Mouse (Mus musculus): ENCODE measurements around the gene Treh. TPM values are rescaled to one million over a fixed set of nuclear protein-coding genes. Genes with fewer than 3 reads are reported as not detected.

Treh gene
- polyA plus RNA-seq, 1 experiment from 2014 or later = not detected

DNA sequence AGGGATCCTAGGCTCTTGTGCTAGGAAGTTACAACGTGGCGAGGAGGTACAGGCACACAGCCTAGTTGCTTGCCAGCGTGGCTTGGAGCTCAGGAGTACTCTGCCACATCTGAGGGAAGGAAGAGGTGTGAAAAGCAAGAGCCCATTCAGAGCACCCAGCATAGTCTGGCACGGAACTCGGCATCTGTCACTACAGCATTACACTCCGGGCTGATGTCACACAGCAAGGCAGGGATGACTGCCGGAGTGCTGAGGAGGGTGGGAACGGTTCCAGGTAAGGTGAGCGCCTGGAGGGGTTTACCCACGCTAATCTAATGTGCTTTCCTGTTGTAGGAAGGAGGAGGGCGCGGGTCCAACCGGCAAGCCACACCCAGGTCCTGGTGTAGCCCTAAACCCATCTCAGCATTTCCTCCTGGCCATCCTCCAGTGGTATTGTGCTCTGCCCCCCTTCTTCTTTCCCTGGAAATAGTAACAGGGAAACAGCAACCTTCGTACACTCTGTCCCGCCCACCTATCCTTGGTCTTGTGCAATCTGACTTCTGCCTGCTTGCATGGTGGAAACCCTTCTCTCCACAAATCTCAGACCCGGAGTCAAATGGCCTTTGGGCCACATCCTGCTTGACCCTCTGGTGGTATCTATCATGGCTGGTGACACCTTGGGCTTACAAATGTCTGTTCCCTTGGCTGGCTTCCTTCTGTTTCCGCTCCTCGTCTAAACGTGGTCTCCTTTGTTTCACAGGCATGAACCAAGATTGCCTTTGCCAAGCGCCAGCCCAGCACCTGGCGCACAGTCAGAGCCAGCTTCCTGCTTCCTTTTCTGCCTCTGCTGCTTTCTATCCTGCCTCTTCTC, 18.9 kb downstream of the Treh start:
- no peak for TF ChIP-seq CTCF (IDR thresholded peaks at IDR 0.05; ENCODE audit: low read depth)
- peaks cover 83% of the 10 kb centered on the region for H3K36me3 ChIP-seq (ENCODE audit: insufficient read depth)
- no peaks in the 10 kb centered on the region for H3K4me1 ChIP-seq (ENCODE audit: insufficient read depth)
- no peak overlapping the region for H3K4me3 ChIP-seq (ENCODE audit: low read depth, low read length)
- no peak overlapping the region for H3K4me2 ChIP-seq
- no peak overlapping the region for H3K9ac ChIP-seq
- no peaks in the 10 kb centered on the region for H3K27me3 ChIP-seq (ENCODE audit: insufficient read depth, low read length)
- peak; percentile 73 for ATAC-seq (ENCODE audit: insufficient read depth)
- DNase-seq = peak; percentile 66
- peak overlapping the region; percentile 55 for H3K27ac ChIP-seq (ENCODE audit: low read depth)
- WGBS = 65% methylated on average over 21 of the region's 21 CpGs
- no peaks in the 10 kb centered on the region for H3K9me3 ChIP-seq (ENCODE audit: low read depth, low read length)

DNA sequence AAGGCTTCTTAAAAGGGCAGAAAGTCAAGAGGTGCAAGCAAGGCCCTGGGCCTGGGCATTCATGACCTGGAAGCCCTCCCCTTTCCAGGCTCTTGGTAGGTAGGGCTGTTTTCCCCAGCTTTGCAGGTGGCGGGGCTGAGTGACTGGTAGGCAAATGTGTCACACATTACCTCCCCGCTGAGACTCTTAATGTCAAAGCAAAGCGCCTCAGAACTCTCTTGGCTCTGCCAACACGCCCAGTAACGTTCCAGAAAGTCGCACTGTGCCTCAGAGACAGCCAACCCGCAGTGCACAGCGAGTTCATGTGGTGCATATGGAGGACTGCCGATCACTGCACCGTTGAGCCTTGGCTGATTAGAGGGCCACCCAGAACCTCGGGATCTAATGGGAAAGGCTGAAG, 20.0 kb downstream of the Treh start:
- no peak for TF ChIP-seq CTCF (IDR thresholded peaks at IDR 0.05; ENCODE audit: low read depth)
- DNase-seq (no peak), ATAC-seq (ENCODE audit: insufficient read depth) (no peak)
- Histone ChIP-seq H3K4me3 (ENCODE audit: low read depth, low read length) (no peak overlapping the region), H3K4me2 (no peak overlapping the region), H3K27ac (ENCODE audit: low read depth) (no peak overlapping the region), H3K9ac (no peak overlapping the region), H3K27me3 (ENCODE audit: insufficient read depth, low read length) (no peaks in the 10 kb centered on the region), H3K9me3 (ENCODE audit: low read depth, low read length) (no peaks in the 10 kb centered on the region), H3K4me1 (ENCODE audit: insufficient read depth) (no peaks in the 10 kb centered on the region), H3K36me3 (ENCODE audit: insufficient read depth) (peaks cover 83% of the 10 kb centered on the region)
- 80% methylated on average over 11 of the region's 11 CpGs for WGBS

DNA sequence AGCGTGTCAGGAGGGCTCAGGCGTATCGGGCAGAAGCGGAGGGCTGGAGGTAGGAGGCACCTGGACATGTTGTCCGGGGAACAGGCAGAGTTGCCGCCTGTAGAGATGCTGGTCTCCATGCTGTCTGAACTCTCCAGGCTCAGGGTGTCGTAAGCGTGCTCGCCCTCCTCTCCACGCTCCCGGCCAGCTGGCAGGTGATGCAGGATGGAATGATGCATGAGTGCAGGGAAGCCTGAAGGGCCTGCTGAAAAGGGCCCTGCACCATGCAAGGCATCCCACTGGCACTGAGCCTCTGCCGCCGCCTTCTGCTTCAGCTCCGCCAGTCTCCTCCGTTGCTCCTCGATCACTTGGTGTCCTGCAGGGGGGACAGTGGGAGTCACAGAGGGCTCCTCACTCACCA, 24.8 kb downstream of the Treh start:
- H3K27me3 ChIP-seq (ENCODE audit: insufficient read depth, low read length) = no peaks in the 10 kb centered on the region
- H3K36me3 ChIP-seq (ENCODE audit: insufficient read depth) = peaks cover 86% of the 10 kb centered on the region
- no peak overlapping the region for H3K4me2 ChIP-seq
- no peak overlapping the region for H3K4me3 ChIP-seq (ENCODE audit: low read depth, low read length)
- no peak for DNase-seq
- no peak overlapping the region for H3K9ac ChIP-seq
- H3K27ac ChIP-seq (ENCODE audit: low read depth) = no peak overlapping the region
- 89% methylated on average over 16 of the region's 16 CpGs for WGBS
- TF ChIP-seq CTCF (IDR thresholded peaks at IDR 0.05; ENCODE audit: low read depth) = no peak
- H3K9me3 ChIP-seq (ENCODE audit: low read depth, low read length) = no peaks in the 10 kb centered on the region
- no peak for ATAC-seq (ENCODE audit: insufficient read depth)
- no peaks in the 10 kb centered on the region for H3K4me1 ChIP-seq (ENCODE audit: insufficient read depth)

DNA sequence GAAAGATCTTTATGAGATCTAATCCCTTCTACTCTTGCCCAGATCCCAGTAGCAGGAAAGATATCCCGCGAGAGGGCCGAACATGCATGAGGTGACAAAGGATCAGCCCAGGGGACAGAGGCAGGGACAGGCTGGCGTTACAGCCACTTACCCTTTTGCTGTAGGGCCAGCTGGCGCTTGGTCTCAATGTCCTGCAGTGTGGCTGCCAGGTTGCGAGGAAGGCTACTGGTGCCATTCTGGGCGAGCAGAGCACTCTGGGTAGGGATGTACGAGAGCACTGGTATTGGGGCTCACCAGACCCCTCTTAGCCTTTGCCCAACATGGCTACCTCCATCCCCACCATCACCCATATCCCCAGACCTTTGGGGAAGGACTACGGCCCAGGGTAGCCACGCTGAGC, 26.2 kb downstream of the Treh start:
- Histone ChIP-seq H3K27ac (ENCODE audit: low read depth) (no peak overlapping the region), H3K27me3 (ENCODE audit: insufficient read depth, low read length) (no peaks in the 10 kb centered on the region), H3K9me3 (ENCODE audit: low read depth, low read length) (no peaks in the 10 kb centered on the region), H3K4me1 (ENCODE audit: insufficient read depth) (no peaks in the 10 kb centered on the region), H3K9ac (no peak overlapping the region), H3K4me3 (ENCODE audit: low read depth, low read length) (no peak overlapping the region), H3K36me3 (ENCODE audit: insufficient read depth) (peaks cover 81% of the 10 kb centered on the region), H3K4me2 (no peak overlapping the region)
- WGBS = 77% methylated on average over 10 of the region's 10 CpGs
- ATAC-seq (ENCODE audit: insufficient read depth) (no peak), DNase-seq (no peak)
- TF ChIP-seq CTCF (IDR thresholded peaks at IDR 0.05; ENCODE audit: low read depth) = no peak

DNA sequence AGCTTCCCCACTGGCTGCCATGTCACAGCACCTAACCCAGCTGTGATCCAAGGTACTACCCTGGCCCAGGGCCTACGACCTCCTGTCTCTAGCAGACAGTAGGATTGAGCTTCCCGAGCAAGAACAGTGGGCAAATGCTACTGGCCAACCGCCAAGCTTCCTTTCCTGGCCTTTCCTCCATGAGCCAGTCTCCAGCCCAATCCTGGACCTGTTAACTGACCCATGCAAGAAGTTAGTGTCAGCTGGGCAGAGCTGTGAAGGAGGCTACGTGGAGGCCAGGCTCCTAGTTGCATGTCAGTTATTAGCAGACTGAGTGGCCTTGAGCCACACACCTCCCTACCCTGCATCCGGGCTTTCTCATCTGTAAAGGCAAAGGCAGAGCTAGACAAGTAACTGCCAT, 26.7 kb downstream of the Treh start:
- Histone ChIP-seq H3K27me3 (ENCODE audit: insufficient read depth, low read length) (no peaks in the 10 kb centered on the region), H3K9ac (no peak overlapping the region), H3K4me2 (no peak overlapping the region), H3K36me3 (ENCODE audit: insufficient read depth) (peaks cover 81% of the 10 kb centered on the region), H3K4me1 (ENCODE audit: insufficient read depth) (no peaks in the 10 kb centered on the region), H3K4me3 (ENCODE audit: low read depth, low read length) (no peak overlapping the region), H3K9me3 (ENCODE audit: low read depth, low read length) (no peaks in the 10 kb centered on the region), H3K27ac (ENCODE audit: low read depth) (no peak overlapping the region)
- no peak for TF ChIP-seq CTCF (IDR thresholded peaks at IDR 0.05; ENCODE audit: low read depth)
- DNase-seq = no peak
- 75% methylated on average over 5 of the region's 5 CpGs for WGBS
- no peak for ATAC-seq (ENCODE audit: insufficient read depth)

DNA sequence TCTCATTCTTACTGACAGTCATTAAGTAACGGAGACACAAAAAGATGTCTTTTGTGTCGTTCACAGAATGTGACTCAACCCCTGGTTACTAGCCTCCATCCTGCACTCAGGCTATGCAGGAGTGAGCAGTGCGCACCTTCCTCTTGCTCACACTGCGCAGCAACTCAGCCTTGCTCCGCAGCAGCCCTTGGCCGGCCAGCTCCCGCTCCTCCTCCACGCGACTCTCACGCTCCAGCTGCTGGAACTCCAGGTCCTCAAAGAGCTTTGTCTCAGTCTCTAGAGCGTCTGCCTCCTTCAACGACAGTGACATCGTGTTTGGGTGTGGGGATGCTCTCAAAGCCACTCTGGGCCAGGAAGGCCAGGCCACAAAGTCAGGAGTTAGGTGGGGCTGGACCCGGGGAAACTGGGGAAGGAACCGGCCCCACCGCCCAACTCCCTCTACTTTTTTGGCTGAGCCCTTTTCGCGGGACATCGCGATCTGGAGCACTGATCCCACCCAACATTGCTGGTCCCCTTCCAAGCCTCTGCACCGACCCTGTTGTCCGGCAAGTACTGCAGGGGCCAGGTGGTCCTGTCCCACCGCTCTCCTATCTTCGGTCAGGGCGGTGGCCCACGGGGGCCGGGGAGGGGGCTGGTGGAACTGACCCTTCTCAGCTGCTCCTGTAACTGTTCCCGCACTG, 34.9 kb downstream of the Treh start:
- Histone ChIP-seq H3K36me3 (ENCODE audit: insufficient read depth) (peaks cover 65% of the 10 kb centered on the region), H3K4me1 (ENCODE audit: insufficient read depth) (peaks cover 4% of the 10 kb centered on the region; the same call in 1 of the 2 replicates), H3K27me3 (ENCODE audit: insufficient read depth, low read length) (no peaks in the 10 kb centered on the region), H3K9me3 (ENCODE audit: low read depth, low read length) (no peaks in the 10 kb centered on the region), H3K4me2 (peak overlapping the region; percentile 70), H3K4me3 (ENCODE audit: low read depth, low read length) (peak overlapping the region; percentile 44), H3K9ac (peak overlapping the region; percentile 53), H3K27ac (ENCODE audit: low read depth) (peak overlapping the region; percentile 58; the same call in 1 of the 2 replicates)
- TF ChIP-seq CTCF (IDR thresholded peaks at IDR 0.05; ENCODE audit: low read depth) = no peak
- 21% methylated on average over 28 of the region's 28 CpGs for WGBS
- peak; percentile 33; the same call in 1 of the 2 replicates for ATAC-seq (ENCODE audit: insufficient read depth)
- DNase-seq = no peak

DNA sequence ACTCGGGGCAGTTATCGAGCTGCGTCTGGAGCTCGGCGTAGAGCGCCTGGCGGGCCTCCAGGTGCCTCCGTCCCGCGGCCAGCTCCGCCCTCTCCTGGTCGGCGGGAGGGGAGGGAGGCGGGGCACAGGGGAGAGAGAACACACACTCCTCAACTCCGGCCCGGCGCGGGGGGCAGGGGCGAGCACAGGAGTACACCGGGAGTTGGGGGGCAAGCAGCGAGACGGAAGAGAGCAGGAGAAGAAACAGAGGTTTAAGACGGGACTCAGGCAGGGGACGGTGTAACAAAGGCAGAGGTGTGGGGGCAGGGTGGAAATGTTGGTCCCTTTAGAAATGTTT, 35.4 kb downstream of the Treh start:
- Histone ChIP-seq H3K9me3 (ENCODE audit: low read depth, low read length) (no peaks in the 10 kb centered on the region), H3K36me3 (ENCODE audit: insufficient read depth) (peaks cover 66% of the 10 kb centered on the region), H3K9ac (peak overlapping the region; percentile 53), H3K27ac (ENCODE audit: low read depth) (no peak overlapping the region; the same call in none of the 2 replicates), H3K4me3 (ENCODE audit: low read depth, low read length) (peak overlapping the region; percentile 44), H3K27me3 (ENCODE audit: insufficient read depth, low read length) (no peaks in the 10 kb centered on the region), H3K4me1 (ENCODE audit: insufficient read depth) (peaks cover 4% of the 10 kb centered on the region; the same call in 1 of the 2 replicates), H3K4me2 (peak overlapping the region; percentile 70)
- ATAC-seq (ENCODE audit: insufficient read depth) (peak; percentile 88), DNase-seq (peak; percentile 90)
- 4% methylated on average over 24 of the region's 24 CpGs for WGBS
- peak; percentile 56 for TF ChIP-seq CTCF (IDR thresholded peaks at IDR 0.05; ENCODE audit: low read depth)

All from lung, embryonic 14.5 days (tissue).